Mouse (Mus musculus): Measurements from ENCODE around the gene Manea. TPM values are rescaled to one million over a fixed set of nuclear protein-coding genes. Genes with fewer than 3 reads are reported as not detected.
"Not testable (repeated sequence)": the region's sequence is repeated elsewhere in the genome, so short reads cannot be mapped to it uniquely, and the experiment has no call there.

The Manea gene
- polyA plus RNA-seq, 1 experiment from 2014 or later = 21.5 TPM

DNA sequence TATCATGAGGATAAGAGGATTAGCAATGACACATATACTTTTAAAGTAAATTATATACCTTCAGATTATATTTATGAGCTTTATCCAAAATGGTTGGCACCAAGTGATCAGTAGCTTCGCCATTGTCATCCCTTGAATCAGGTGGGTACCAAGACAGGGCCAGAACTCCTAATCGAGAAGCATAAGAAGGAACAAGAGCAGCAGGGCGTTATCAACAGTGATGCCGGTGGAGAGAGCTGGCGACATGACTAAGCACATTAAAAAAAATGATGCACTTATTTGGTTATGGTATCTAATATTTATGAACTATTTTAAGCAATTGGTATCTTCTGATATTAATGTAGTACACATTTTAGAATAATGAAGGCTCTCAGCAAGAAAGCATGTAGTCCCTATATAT lies 10.1 kb downstream of the Manea start:
- H3K27ac ChIP-seq (ENCODE audit: low read depth, low read length) = no peak overlapping the region
- H3K4me2 ChIP-seq (replicated peaks; ENCODE audit: low read depth, low read length) = no peak overlapping the region
- no peak overlapping the region for H3K4me3 ChIP-seq (ENCODE audit: low read depth, low read length)
- H3K36me3 ChIP-seq (ENCODE audit: control insufficient read depth, insufficient read depth, low read length) = peaks cover 2% of the 10 kb centered on the region; the same call in 1 of the 2 replicates
- H3K9me3 ChIP-seq (ENCODE audit: control insufficient read depth, low read length) = no peaks in the 10 kb centered on the region
- H3K4me1 ChIP-seq (replicated peaks; ENCODE audit: control insufficient read depth, insufficient read depth, low read length) = no peaks in the 10 kb centered on the region
- WGBS = over 99% methylated on average over 5 of the region's 5 CpGs
- DNase-seq (ENCODE audit: low spot score) = no peak
- H3K9ac ChIP-seq (ENCODE audit: low read depth, low read length) = no peak overlapping the region
- no peak for ATAC-seq (ENCODE audit: low FRiP score)
- no peaks in the 10 kb centered on the region for H3K27me3 ChIP-seq (ENCODE audit: control insufficient read depth, insufficient read depth, low read length)

DNA sequence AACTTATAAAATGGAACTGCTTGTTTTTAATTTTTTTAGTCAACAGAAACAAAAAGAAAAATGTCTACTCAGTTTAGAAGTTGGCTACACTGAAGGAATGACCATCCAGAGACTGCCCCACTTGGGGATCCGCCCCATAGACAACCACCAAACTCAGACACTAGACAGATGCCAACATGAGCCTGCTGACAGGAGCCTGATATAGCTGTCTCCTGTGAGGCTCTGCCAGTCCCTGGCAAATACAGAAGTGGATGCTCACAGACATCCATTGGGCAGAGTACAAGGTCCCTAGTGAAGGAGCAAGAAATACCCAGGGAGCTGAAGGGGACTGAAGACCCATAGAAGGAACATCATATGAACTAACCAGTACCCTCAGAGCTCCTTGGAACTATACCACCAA lies 42.0 kb downstream of the Manea start:
- H3K4me1 ChIP-seq (replicated peaks; ENCODE audit: control insufficient read depth, insufficient read depth, low read length); H3K4me3 ChIP-seq (ENCODE audit: low read depth, low read length); H3K27ac ChIP-seq (ENCODE audit: low read depth, low read length); H3K36me3 ChIP-seq (ENCODE audit: control insufficient read depth, insufficient read depth, low read length); ATAC-seq (ENCODE audit: low FRiP score); H3K9me3 ChIP-seq (ENCODE audit: control insufficient read depth, low read length); H3K4me2 ChIP-seq (replicated peaks; ENCODE audit: low read depth, low read length); H3K9ac ChIP-seq (ENCODE audit: low read depth, low read length); H3K27me3 ChIP-seq (ENCODE audit: control insufficient read depth, insufficient read depth, low read length); DNase-seq (ENCODE audit: low spot score): not testable (repeated sequence)
- 87% methylated on average over 1 of the region's 1 CpGs for WGBS

DNA sequence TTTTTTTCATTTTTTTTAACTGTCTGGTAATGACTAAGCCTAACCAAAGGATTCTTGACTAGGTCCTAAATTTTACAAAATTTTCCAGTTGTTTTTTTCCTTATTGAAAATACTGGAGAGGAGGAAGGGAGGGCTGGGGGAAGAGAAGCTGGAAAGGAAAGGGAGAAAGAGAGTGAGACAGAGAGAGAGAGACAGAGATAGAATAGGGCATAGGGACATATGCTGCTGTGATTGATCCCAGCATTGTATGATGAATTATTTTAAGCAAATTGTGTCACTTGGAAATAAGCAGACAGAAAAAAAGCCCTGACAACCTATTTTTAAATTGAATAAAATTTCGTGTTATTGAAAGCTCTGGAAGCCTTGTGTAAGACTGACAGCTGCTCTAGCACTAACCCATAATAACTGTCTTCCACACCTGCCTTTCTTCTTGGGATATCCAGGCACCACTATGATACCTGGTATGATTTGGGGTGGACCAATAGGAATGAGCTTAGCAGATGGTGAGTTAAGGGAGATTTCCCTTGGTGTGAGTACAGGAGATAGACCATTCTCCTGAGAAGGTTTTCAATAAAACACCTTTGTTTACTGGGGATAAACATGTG lies 69.5 kb downstream of the Manea start:
- H3K27me3 ChIP-seq (ENCODE audit: control insufficient read depth, insufficient read depth, low read length) = no peaks in the 10 kb centered on the region
- no peaks in the 10 kb centered on the region for H3K4me1 ChIP-seq (replicated peaks; ENCODE audit: control insufficient read depth, insufficient read depth, low read length)
- H3K4me2 ChIP-seq (replicated peaks; ENCODE audit: low read depth, low read length) = no peak overlapping the region
- H3K27ac ChIP-seq (ENCODE audit: low read depth, low read length) = no peak overlapping the region
- 56% methylated on average over 1 of the region's 1 CpGs for WGBS
- no peak overlapping the region for H3K9ac ChIP-seq (ENCODE audit: low read depth, low read length)
- no peak overlapping the region for H3K4me3 ChIP-seq (ENCODE audit: low read depth, low read length)
- ATAC-seq (ENCODE audit: low FRiP score) = no peak
- no peak for DNase-seq (ENCODE audit: low spot score)
- no peaks in the 10 kb centered on the region for H3K9me3 ChIP-seq (ENCODE audit: control insufficient read depth, low read length)
- no peaks in the 10 kb centered on the region for H3K36me3 ChIP-seq (ENCODE audit: control insufficient read depth, insufficient read depth, low read length)

DNA sequence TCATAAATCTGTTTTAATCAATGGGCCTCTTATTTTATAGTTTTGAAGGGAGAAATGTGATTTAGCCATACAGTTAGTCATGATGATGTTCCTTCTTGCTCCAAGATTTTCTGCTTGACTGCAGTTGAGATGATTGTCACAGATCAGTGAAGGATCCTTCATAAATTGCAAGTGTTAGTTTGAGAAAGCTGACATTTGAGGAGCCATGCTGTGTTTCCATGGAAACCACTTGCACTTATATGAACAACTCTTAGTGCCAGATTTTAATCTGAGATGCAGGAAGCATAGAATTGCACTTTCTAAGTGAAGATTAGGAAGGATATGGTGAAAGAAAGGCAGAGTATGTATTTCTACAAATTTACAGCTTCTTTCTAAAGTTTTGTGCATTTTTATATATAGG lies 70.4 kb downstream of the Manea start:
- no peaks in the 10 kb centered on the region for H3K36me3 ChIP-seq (ENCODE audit: control insufficient read depth, insufficient read depth, low read length)
- H3K27me3 ChIP-seq (ENCODE audit: control insufficient read depth, insufficient read depth, low read length) = no peaks in the 10 kb centered on the region
- H3K4me2 ChIP-seq (replicated peaks; ENCODE audit: low read depth, low read length) = no peak overlapping the region
- H3K4me3 ChIP-seq (ENCODE audit: low read depth, low read length) = no peak overlapping the region
- ATAC-seq (ENCODE audit: low FRiP score) = no peak
- H3K27ac ChIP-seq (ENCODE audit: low read depth, low read length) = no peak overlapping the region
- no peak overlapping the region for H3K9ac ChIP-seq (ENCODE audit: low read depth, low read length)
- H3K9me3 ChIP-seq (ENCODE audit: control insufficient read depth, low read length) = no peaks in the 10 kb centered on the region
- no peaks in the 10 kb centered on the region for H3K4me1 ChIP-seq (replicated peaks; ENCODE audit: control insufficient read depth, insufficient read depth, low read length)
- no peak for DNase-seq (ENCODE audit: low spot score)

DNA sequence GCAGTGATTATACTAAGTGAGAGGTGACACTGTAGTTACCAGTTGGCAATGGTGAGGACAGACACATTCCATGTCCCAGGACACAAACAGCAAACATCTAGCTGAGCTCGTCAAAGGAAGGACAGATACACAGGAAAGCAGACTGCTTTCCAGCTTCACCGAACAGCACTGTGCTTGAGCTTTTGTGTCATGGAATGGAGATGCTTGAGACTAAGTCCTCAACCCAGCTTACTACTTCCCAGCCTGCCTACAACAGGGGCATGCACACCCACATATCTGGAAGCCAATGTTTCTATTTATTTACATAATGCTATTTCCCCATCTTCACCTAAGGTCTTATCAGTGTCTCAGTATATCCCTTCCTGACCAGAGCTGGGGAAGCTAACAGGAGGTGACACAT lies 70.9 kb downstream of the Manea start:
- DNase-seq (ENCODE audit: low spot score) (no peak), ATAC-seq (ENCODE audit: low FRiP score) (no peak)
- Histone ChIP-seq H3K36me3 (ENCODE audit: control insufficient read depth, insufficient read depth, low read length) (no peaks in the 10 kb centered on the region), H3K9me3 (ENCODE audit: control insufficient read depth, low read length) (no peaks in the 10 kb centered on the region), H3K4me2 (replicated peaks; ENCODE audit: low read depth, low read length) (no peak overlapping the region), H3K4me3 (ENCODE audit: low read depth, low read length) (no peak overlapping the region), H3K9ac (ENCODE audit: low read depth, low read length) (no peak overlapping the region), H3K27me3 (ENCODE audit: control insufficient read depth, insufficient read depth, low read length) (no peaks in the 10 kb centered on the region), H3K27ac (ENCODE audit: low read depth, low read length) (no peak overlapping the region), H3K4me1 (replicated peaks; ENCODE audit: control insufficient read depth, insufficient read depth, low read length) (no peaks in the 10 kb centered on the region)
- WGBS = 92% methylated on average over 2 of the region's 2 CpGs

Data from hindbrain, embryonic 11.5 days (tissue).